Mouse (Mus musculus): Measurements from ENCODE around the gene Dusp9.

The Dusp9 gene

DNA sequence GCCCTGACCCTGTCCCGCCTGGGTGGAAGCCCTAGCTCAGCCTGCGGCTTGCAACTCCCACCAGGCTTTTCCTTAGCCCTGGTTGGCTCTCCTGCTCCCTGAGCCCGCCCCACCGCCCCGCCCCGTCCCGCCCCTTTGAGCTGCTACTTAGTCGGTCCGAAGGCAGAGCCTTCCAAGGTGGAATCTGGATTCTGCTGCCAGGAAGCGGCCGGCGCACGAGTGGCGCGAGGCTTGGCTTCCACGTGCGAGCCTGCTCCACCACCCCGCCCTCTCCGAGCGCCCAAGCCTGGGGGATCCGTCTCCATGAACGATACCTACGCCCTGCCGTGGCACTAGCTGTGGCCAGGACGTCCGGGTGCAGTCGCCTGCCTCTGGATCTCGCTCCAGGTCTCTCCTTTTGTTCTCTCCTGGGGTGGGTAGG, at the start of gene Dusp9:
Gene Dusp9, plus strand, starts transcription at position 165 of the 421 bp plus-strand sequence.
- in situ Hi-C loops (cut with MboI, MseI) = no loop called here

DNA sequence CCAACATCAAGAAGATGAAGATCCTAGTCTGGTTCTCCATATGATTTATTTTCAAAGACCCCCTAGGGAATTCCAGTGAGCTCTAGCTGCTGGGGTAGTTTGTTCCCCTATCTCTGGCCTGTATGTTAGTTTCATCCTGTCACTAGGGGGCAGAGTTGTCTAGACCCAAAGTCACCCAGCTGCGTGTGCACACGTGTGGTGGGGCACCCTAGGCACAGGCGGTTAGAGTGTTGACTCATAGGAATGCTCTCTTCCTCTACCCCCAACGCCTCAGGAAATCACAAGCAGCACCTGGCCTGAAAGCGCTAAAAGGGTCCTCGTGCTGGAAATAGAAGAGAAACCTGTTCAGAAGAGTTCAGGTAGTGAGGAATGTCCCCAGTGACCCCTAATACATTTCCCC, 46.0 kb upstream of the Dusp9 start:
- in situ Hi-C loops (cut with MboI, MseI) = no loop called here

- in situ Hi-C loops (cut with MboI, MseI) = no loop called here
Observed at GRCm38 (mm10) chrX:73594451-73595121, 44.6 kb upstream of the Dusp9 start.

- in situ Hi-C loops (cut with MboI, MseI) = no loop called here
Observed at GRCm38 (mm10) chrX:73595297-73595938, 43.8 kb upstream of the Dusp9 start.

DNA sequence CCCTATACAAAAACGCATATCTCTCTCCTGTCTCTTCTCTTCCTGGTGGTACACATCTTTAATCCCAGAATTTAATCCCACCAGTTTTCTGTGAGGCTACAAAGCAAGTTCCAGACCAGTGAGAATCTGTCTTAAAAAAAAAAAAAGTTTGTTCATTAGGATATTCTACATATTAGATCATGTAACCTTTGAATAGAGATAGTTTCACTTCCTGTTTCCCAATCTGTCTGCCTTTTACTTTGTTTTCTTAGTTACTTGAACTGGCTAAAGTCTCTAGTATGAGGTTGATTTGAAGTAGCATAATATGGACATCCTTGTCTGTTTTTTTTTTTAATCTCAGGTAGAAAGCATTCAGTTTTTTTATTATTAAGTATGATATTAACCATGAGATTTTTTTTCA, 37.8 kb upstream of the Dusp9 start:
- in situ Hi-C loops (cut with MboI, MseI) = no loop called here

GRCm38 (mm10) chrX:73613665-73614064, 25.6 kb upstream of the Dusp9 start:
- in situ Hi-C loops (cut with MboI, MseI) = no loop called here

- in situ Hi-C loops (cut with MboI, MseI) = no loop called here
Observed at GRCm38 (mm10) chrX:73615876-73616275, 23.3 kb upstream of the Dusp9 start.

- in situ Hi-C loops (cut with MboI, MseI) = no loop called here
Observed at GRCm38 (mm10) chrX:73619401-73619800, 19.8 kb upstream of the Dusp9 start.

DNA sequence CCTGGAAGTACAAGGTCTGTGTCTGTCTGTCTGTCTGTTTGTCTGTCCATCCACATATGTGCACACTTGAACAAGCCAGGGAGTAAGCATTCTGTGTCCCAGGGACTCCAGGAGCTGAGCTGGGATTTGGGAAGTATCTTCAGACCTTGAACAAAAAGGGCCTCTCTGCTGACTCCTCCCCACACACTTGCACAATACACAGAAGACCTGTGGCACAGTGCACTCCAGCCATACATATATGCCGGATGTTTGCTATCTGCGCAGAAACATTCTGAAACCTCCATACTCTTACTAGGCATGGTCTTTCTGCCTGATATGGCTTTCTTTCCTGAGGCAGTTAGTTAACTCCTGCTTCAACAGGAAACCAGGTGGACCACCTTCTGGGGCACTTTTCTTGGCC, 19.3 kb upstream of the Dusp9 start:
- in situ Hi-C loops (cut with MboI, MseI) = no loop called here

DNA sequence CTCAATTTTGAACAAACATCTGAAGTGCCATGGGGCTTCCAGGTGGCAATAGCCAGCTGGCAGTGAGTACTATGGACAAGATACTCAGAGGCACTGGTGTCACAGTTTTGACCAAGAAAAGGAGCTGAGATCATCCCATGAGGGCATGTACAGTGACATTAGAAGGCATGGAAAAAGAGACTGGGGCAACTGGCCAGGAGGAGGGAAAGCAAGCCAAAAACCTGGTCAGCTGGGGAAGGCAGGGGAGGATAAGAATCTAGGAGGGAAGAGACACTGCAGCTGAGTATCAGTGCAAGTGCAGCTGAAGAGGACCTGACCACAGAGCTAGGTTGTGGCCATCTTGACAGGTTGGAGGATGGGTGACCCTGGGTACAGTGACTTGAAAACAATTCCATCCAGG, 12.2 kb upstream of the Dusp9 start:
- in situ Hi-C loops (cut with MboI, MseI) = no loop called here

DNA sequence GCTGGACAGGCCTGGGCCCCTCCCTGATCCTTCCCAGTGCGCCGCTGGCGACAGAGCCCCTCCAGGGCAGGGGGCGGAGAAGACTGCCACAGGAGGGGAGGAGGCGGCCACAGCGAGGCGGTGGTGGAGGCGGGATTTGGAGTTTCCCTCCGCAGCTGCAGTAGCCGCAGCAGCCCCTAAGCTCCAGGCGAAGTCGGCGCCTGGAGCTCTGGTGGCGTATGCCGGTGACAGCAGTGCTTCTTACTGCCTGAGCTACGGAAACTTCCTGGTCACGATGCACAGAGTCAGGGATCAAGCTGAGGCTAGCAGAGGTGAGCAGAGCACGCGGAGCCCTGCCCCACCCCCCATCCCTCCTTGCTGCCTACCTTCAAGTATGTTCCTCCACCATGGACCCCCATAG, 3.8 kb upstream of the Dusp9 start:
- in situ Hi-C loops (cut with MboI, MseI) = no loop called here

DNA sequence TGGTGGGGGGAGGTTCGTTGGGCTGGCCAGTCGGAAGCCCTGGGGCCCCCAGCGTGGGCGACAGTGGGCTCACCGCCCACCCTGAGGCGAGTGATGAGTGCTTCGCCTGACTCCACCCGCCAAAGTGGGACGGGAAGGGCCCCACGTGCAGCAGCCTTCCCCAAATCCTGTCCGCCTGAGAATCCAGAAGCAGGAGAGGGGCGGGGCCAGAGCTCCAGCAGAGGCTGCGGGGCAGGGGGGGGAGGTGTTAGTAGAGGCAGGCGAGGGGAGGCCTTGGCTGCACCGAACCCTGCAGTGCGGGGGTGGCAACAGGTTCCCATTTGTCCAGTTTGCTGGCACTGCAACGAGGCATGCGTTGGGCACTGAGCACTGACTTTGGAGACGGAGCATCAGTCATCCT, 1.8 kb upstream of the Dusp9 start:
- in situ Hi-C loops (cut with MboI, MseI) = no loop called here

DNA sequence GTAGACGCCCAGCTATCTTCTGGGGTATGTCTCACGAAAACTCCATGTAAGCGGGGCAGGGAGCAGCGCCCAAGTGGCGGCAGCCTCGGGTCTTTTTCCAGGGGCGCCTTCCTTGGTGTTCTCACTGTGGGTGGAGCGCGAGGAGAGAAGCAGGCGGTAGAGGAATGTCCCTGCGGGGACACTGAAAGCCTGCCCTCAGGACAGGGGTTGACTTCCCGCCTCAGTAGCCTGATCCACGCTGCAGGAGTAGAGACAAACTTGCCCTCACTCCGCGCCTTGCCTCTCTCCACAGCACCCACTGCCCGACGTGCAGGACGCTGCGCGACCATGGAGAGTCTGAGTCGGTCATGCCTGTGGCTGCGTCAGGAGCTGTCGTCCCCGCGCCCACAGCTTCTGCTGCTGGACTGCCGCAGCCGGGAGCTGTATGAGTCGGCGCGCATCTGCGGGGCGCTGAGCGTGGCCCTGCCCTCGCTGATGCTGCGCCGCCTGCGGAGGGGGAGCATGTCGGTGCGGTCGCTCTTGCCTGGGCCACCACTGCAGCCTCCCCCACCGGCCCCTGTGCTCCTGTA, 766 bp downstream of the Dusp9 start:
- in situ Hi-C loops (cut with MboI, MseI) = no loop called here

GRCm38 (mm10) chrX:73645121-73645520, 5.9 kb downstream of the Dusp9 start:
- in situ Hi-C loops (cut with MboI, MseI) = no loop called here

DNA sequence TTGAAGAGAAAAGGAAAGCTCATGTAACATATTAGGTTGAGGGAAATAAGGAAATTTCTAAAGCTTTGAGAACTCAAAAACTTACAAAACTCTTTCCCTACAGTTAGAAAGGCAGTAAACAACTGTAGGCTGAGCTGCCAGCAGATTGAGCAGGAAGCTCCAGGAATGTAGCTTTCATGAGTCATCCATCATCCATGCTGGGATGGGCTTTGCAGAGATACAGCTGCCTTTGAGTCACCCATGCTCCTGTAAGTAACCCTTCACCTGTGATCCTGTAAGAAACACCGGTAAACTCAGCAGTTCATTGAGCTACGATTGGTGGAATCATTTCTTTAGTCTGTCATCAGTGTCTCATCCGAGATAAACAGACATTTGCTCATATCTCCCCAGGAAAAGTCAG, 11.7 kb downstream of the Dusp9 start:
- in situ Hi-C loops (cut with MboI, MseI) = loop anchor here (5.0 kb wide), 1 partner anchor 74 kb away; no protein-coding TSS in a partner anchor

DNA sequence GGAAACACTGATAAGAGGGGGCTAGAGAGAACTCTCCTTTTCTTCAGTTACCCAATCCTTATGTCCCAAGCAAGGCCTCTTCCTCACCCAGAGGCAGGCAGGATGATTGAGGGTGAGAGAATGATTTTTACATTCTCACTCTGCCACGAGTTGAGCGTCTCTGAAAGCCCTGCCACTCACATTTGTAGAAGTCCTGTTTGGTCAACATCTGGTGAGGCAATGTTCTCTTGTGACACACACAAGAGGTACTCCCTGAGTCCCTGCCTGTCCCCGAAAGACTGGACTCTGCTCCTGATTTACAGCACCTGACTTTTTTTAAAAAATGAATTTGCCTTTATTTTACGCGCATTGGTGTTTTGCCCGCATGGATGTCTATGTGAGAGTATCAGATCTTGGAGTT, 14.2 kb downstream of the Dusp9 start:
- in situ Hi-C loops (cut with MboI, MseI) = loop anchor here (5.0 kb wide), 1 partner anchor 76 kb away; no protein-coding TSS in a partner anchor

DNA sequence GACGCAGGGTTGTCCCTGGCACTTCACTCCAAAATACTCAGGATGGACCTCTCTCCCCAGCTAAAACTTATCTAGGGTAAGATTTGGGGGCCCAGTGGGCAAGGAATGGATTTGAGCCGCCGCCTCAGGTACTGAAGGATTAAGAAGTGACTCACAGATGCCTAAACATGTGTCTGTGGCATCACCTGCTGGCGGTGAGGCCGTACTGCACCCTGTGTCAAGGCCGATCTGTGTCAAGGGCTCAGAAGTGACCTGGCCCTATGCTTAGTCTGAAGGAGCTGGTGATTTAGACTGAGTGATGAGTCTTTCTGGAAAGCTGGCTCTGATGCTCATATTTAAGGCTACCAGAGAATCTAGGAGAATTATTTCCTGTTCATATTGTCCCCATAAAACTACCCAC, 15.0 kb downstream of the Dusp9 start:
- in situ Hi-C loops (cut with MboI, MseI) = loop anchor here (5.0 kb wide), 1 partner anchor 77 kb away; no protein-coding TSS in a partner anchor

- in situ Hi-C loops (cut with MboI, MseI) = loop anchor here (5.0 kb wide), 1 partner anchor 598 kb away; no protein-coding TSS in a partner anchor
Observed at GRCm38 (mm10) chrX:73655529-73655928, 16.3 kb downstream of the Dusp9 start.

- in situ Hi-C loops (cut with MboI, MseI) = loop anchor here (5.0 kb wide), 1 partner anchor 601 kb away; no protein-coding TSS in a partner anchor
Observed at GRCm38 (mm10) chrX:73658391-73658790, 19.2 kb downstream of the Dusp9 start.

DNA sequence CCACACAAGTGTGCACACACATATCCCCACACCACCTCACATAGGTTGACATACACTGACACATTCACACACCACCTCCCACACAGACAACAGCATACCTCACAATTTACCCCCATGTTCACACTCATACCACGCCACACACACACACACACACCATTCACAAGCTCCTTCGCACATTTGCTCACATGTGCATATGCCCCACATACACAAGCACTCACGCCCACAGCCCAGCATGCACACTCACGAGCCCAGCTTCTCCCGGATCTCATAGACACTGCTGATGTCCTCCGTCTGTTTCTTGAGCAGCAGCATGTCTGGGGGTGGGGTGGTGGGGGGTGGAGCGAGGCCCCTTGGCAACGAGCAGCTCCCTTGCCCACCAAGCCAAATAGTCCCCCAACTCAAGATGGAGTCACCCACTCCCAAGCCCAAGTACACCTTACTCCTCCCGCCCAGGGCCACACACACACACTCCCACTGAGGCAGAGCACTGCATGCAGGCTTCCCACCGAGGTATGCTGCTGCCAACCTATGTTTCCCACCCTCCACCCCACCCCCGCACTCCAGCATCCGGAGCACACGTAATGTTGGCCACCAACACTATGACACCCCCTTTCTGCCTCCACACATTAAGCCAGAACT, 19.8 kb downstream of the Dusp9 start:
- in situ Hi-C loops (cut with MboI, MseI) = loop anchor here (5.0 kb wide), 1 partner anchor 602 kb away; no protein-coding TSS in a partner anchor

- in situ Hi-C loops (cut with MboI, MseI) = loop anchor here (5.0 kb wide), 1 partner anchor 602 kb away; no protein-coding TSS in a partner anchor
Observed at GRCm38 (mm10) chrX:73659575-73660283, 20.5 kb downstream of the Dusp9 start, which contains the start of gene Pnck. TSS of gene Pnck (minus strand) at chrX:73660117.

All from T-helper 1 cell (primary cell).